Mouse (Mus musculus) erythroblast, adult 5-6 weeks (primary cell): Measurements from ENCODE around the gene Mast4. TPM values are rescaled to one million over a fixed set of nuclear protein-coding genes. Genes with fewer than 3 reads are reported as not detected.

Experiments
- ATAC-seq: replicated peaks from 2 replicates; pipeline ENCODE4 v1.8.0; 2016; ENCODE audit warnings: moderate number of reproducible peaks, mild to moderate bottlenecking, moderate TSS enrichment, inconsistent platforms; ENCODE audit not compliant: poor library complexity, low FRiP score, severe bottlenecking
- total RNA-seq, 2 experiments: library from RNA; stranded (forward) in 1 of 2; stranded (reverse) in 1 of 2; fragments of 150-400 nt in 1 of 2; fragments of 200-764, 138-1000 nt in 1 of 2; gene quantifications; 2 replicates each; pipeline versions ENCODE4 v1.2.3 to v1.2.4; 2015 to 2017; ENCODE audit warnings: low replicate concordance in 2 of 2

Gene Mast4
- total RNA-seq, 2 experiments from 2014 or later = 2.1 to 5.2 TPM

DNA sequence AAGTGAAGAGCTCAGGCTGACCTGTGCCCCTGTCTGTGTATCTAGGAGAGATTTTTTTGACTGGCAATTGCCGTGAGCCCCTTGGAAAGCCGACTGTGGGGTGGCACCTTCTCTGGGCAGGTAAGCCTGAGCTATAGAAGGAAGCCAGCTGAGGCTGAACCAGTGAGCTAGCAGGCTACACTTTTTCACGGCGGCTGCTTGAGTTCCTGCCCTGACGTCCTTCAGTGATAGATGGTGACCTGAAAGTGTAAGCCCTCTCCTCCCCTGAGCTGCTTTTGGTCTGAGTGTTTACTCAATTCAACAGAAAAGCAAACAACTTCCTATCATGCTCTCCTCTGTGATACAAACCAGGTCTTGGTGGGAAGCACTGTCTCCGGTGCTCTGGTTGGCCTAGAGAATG, 455.7 kb downstream of the Mast4 start:
- ATAC-seq = no peak

DNA sequence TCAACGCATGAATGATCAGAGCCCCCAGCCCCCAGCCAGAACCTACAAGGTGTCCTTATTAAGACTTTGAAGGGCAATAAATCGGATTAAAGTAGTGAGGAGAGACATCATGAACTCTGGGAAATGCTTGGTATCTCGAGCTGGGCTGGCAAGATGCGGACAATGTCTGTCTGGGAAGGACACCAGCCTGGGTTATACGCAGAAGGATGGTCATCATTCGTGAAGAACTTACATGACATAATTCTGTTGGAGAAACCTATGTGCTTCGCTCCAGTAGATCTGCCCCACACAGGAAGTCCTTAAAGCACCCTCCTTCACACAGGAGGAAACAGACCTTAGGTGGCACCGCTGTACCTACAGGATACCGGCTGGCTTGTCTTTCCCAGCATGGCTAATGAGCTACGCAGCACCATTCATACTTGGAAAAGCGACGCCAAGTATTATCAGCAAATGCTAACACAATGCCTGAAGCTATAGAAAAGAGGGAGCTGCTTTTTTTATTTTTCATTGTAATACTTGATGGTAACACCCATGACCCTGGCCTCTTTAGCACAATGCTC, 456.5 kb downstream of the Mast4 start:
- no peak for ATAC-seq

DNA sequence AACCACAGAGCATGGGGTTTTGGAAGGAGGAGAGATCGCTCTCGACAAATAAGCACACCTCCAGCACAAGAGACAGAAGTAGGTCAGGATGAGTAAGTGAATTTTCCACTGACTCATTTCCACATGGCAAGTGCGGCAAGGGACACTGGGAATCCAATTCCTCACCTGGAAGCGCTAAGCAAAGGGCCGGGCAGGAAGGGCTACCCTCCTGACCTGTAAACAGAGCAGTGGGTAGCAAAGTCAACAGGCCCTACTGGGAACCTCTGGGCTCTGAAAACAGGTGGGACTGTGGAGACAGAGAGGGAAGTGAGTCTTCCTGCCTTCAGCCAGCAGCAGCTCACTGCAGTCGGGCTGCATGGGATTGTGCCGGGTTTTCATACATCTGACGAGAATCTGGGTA, 457.1 kb downstream of the Mast4 start:
- no peak for ATAC-seq

DNA sequence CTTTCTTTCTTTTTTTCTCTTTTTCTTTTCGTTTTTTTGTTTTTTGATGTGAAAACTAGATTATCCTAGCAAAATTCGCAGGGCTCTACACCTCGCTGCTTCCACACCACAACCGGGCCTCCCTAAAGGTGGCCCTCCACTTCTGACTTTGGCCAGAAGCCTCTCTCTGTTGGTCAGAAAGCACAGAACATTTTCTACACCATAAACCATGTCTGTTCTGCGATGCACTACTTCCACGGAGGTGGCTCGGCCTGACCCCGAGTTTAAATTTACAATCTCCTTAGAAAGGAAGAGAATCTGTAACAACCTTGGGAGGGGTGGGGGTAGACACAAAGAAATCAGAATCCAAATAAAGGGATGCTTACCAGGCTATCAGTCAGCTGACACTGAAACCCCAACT, 458.8 kb downstream of the Mast4 start:
- no peak for ATAC-seq

DNA sequence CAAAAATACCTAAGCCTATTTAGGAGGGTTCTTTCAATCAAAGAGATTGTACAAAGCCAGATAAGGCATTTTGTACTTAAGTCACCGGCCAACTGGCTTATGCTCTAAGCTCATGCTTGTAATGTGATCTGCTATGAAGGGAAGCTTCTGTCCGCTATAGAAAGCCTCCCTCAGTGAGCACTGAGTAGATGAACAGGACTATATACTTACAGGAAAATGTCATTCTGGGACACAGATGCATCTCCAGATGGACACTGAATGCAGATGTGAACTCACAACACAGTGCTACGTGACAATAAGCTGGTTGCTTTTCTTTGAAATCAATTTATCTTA, 459.2 kb downstream of the Mast4 start:
- no peak for ATAC-seq

DNA sequence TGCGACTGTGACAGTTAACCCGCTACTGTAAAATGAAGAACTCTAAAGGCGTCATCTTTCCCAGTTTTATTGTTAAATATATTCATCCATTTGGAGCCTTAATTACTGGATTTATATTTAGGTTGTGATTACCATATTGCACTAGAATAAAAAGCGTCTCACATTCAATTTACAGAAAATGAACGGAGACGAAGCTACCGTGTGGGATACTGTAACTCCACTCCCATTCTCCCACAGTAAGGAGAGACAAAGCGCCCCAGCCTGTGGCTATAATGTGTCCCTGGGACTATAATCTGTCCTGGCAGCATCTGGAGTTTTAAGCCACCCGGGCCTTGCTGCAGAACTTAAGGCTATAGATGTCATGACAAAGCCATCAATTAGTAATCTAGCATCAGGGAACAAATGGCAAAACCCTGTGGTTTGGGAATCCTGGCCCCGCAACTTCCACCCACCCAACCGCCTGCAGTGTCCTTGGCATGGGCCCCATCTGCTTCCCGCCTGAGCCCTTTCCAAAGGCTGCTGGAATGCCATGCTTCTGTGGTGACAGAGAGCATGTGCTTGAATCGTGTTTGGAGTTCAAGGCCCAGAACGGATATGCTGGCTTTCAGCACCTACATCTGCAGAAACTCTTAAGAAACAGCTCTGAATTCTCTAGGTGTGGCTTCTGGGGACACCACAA, 459.7 kb downstream of the Mast4 start:
- ATAC-seq = no peak

DNA sequence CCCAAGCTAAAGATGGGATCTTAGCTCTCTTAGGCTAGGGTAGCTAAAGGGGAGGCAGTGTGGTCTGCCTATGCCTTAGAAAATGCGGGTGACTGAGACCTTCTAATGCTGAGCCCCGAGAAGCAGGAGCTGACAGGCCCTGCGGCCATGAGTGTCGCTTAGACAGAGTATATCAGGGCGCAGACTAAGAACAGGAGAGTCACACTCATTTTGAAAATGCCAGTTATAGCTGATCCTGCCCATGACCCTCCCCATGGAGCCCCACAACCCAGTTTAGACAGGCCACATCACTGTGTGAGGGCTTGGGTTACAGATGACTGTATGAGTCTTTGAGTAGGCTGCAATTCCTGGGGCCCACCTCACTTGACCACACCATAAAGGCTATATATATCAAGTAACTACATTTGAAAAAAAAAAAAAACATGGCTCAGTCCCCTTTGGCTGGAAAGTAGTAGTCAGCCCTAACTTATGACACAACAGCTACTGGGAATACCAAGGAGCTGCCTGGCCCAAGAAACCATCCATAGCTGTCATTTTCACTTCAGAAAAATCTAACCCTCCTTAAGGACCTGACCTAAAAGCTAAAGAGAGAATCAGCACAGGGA, 460.8 kb downstream of the Mast4 start:
- no peak for ATAC-seq

DNA sequence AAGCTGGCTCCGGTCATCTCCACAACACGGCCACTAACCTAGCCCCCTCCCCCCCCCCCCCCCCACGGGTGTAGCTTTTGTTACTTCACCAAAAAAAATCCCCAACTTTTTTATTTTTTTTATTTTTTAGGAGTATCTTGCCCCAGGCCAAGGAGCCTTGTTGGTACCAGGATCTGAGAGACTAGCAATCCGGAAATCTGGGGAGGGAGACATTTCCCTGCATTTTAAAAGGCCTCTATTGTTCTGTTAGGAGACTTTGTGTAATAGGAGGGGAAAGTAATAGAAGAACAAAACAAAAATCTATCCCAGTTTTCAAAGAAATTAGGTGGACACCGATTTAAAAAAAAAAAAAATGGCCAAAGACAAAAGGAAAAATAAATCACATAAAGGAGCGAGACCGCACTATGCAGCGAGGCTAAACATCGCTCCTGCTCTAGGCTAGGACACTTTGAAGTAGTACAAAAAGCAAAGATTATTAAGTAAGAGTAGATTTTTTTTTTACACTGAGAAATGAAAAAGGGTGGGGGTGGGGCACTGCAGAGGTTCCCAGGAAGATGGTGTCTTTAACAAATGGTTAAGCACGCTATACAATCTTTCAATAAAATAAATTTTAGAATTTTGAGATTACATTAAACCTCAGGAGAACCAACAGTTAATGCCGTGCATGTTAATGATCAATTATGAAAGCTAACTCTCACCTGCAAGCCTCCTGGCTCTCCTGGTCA, 462.8 kb downstream of the Mast4 start:
- ATAC-seq = no peak

DNA sequence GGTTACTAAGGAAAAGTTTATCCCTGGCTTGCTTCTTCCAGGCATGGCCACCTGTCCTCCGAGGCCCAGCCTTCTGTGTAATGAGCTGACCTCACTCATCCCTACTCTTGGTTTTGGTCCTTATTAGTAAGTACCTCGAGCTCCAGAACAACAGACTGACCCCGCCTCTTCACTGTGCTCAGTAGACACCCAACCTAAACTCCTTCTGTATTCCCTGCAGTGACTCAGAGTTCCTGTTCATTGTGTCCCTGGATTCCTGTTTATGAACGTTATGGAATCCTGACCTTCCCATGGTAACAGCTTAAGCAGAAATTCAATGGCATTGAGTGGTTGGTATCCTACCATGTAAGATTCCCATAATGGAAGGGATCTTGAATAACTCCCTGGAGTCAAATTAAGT, 464.8 kb downstream of the Mast4 start:
- no peak for ATAC-seq

DNA sequence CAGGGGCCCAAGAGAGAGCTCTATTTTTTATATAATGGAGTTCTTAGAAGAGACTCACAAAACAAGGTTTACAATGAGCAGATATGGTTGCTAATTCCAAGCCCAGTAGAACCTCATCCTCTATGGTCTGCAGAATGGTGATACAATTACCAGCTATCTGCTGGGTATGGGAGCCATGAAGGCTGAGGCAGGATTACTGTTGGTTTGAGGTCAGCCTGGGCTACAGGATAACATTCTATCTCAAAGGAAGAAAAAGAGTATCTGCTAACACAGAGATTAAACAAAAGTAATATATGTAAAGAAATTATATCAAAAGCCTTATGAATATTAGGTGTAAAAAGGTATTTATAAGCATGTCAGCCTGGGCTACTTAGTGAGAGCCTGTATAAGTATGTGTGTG, 467.5 kb downstream of the Mast4 start:
- no peak for ATAC-seq

DNA sequence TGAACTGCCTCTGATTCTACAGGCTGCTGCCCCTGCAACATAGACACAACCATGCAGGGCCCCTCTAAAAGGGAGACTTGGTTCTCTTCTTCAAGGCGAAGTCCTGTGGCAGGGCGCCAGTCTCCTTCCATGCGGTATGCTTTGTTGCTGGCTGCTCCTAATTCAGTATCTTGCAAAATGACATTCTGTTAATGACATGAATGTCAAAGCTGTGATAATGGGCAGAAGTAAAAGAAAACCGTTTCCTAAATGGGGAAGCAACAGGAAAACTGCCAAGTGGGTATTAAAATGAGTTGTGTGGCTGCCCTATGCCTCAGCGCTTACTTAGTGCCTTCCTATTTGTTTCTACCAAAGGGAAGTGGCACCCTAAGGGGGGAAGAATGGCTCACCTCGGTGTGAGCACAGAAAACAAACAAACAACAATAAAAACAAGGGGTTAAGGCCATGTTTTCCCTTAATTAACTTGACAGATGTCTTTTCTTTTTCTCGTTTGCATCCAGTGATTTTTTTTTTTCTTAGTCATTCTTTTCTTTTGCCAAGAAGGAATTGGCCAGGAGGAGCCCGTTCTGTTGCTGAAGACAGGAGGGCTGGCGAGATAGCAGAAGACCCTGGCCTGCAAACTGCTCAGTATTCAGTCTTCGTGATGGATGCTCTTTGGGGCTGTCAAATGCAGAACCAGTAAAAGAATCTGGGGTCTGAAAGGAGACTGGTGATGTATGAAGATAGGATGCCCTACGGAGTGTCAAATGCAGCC, 468.1 kb downstream of the Mast4 start:
- ATAC-seq = no peak

DNA sequence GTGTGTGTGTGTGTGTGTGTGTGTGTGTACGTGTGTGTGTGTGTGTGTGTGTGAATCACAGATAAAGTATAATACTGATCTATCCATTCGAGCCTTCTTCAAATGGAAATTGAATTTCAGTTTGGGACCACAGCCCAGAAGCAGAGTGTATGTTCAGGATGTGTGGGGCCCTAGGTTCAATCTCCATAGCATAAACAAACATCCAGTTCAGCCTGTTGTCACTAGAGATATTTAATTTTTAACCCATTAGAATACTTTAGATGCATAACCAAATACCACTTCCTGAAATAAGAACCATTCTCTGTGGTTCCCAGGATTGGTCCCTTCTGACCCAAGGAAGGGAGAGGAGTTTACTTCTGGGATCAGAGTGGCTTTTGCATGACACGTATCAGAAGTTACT, 468.8 kb downstream of the Mast4 start:
- ATAC-seq = no peak

DNA sequence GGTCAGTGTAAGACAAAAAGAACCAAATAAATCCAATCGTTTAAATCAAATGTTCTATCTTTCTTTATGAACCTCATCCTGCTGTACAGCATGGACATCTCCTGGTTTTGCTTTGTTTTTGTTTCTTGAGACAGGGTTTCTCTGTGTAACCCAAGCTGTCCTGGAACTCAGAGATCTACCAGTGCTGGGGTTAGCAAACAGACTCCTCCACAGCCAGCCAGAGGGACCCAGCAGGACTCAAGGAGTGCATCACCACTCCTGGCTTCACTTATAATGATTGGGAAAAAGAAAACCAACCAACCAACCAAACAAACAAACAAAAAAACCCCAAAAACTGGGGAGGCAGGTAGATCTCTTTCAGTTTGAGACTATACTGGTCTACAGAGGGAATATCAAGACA, 469.5 kb downstream of the Mast4 start:
- ATAC-seq = no peak

DNA sequence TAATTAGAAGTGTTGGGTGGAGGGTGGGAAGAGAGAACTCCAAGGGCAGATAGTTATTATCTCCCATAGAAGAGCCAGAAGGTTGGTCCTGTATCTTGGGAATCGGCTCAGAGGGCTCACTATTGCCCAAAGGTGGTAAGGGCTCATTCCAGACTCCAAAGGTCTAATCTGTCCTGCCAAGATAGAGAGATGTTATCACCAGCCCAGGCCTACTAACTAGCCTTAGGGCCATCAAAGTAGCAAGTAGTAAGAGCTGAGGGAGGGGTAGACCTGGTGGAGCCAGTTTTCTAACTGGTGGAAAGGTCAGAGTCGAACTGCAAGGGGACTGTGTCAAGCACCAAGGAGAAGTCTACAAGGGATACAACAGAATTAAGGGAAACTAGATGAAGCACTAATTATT, 470.2 kb downstream of the Mast4 start:
- no peak for ATAC-seq

DNA sequence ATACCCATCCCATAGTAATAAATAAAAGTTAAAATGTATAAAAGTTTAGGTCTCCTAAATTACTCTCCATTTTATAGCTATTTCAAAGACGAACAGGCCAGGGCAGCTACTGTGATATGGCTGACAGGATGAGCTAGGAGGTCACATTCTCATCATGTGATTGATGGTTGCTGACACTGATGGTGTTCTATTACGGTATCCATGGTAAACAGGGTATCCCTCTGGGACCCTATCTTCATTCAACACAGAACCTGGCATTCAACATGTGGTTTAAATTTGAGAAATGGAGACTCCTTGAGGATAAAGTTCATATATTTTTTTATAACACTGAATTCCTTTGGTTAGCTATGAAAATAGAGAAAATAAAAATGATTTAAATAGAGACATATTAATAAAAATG, 471.3 kb downstream of the Mast4 start:
- ATAC-seq = no peak

DNA sequence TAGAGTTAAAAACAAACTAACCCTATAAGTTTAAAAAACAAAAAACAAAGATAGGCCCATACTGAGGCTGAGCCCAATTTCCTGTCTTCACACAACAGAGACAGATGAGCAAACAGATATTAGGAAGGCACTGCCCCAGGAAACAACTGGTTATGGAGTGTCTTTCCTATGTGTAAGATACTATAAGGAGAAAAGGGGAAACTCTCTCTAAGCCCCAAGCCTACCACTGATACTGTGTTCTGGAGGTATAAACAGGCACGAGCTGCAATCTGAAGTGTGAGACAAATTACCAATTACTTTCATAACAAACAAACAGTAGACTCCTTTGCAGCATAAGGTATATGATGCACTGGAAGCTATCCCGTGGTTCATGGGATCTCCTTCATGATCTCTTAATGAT, 471.9 kb downstream of the Mast4 start:
- ATAC-seq = no peak

DNA sequence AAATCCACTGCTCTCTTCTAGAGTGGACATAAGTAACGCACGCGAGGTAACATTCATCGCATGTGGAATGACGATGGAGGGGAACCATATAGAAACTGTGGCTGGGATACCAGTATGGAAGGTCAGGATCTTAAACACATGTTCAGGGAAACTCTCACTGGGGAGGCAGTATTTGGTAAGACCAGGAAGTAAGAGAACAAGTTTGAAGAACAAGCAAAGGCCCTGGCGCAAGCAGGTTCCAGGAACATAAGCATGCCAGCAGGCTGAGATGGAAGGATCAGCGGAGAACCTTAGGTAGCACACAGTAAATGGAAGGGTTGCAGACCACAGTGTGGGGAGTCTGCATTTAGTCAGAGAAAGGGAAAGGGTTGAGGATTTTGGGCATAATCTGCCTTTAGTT, 473.6 kb downstream of the Mast4 start:
- ATAC-seq = no peak

DNA sequence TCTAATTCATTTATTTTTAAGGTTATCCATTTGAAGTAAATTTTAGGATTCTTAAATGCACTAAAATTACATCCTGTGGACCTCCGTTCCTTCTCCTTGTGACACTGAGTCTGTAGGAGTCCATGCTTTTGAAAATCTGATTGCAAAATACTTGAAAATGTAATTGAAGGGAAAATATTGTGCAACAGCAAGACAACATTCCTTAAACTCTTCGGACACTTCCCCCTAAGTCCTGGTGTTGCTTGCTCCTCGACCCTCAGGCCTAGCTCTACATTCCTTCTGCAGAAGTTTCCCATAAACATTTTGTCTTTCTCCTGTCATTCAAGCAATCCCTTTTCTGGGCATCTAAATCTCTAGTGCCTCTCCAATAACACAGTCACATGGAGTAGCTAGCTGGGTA, 474.2 kb downstream of the Mast4 start:
- no peak for ATAC-seq

DNA sequence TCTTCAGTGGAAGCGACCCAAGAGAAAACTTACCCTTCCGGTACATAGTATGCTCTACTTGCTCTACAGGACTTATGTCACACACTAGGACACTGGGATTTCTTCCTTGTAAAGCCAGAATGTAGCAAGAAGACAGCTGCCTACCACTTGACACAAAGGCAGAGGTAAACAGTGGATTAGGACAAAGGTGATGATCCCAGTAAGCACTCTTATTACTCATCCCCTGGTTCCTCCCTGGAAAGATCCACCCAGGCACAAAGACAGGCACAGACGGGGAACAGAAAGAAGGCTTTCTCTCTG, 476.8 kb downstream of the Mast4 start:
- no peak for ATAC-seq

DNA sequence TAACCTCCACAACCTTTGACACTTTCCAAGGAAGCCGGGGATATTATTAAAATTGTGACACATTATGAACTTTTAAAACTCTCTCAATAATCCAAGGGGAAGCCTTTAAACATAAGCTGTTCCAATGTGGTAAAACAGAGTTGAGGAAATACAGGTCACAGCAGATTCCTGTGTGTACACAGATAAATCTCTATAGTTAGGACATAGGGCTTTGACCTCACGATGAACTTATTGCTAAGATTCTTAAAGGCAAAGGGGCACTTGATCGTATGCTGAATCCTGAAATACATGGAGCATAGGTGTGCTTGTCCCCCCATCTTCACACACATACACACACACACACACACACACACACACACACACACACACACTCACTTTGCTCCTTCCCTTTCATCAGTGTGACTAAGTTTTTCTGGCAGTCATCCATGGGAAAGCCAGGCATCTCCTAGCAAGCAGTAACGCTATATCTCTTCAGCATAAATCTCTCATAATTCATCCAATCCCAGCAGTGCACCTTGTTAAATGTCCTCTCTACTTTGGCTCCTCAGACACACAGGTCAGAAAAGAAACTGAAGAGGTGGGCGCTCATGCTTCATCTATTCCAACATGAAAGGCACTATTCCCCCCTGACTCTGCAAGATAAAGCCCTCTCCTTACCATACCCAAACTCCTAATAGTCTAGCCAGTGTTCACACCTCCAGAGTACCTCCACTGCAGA, 477.3 kb downstream of the Mast4 start:
- no peak for ATAC-seq
